Mouse (Mus musculus) NIH3T3 (cell line): ENCODE results near the gene Zfr2.
"Not testable (repeated sequence)": the region's sequence is repeated elsewhere in the genome, so short reads cannot be mapped to it uniquely, and the experiment has no call there.

Experiments
- DNase-seq: peaks from one replicate; pipeline ENCODE4 v3.0.0-alpha.2; 2012; ENCODE audit warnings: low read depth

Gene Zfr2

GRCm38 (mm10) chr10:81202978-81203720 lies 29.8 kb upstream of the Zfr2 start:
- DNase-seq: no peak

- no peak for DNase-seq
Measured at GRCm38 (mm10) chr10:81204137-81204536, 28.8 kb upstream of the Zfr2 start.

GRCm38 (mm10) chr10:81210154-81210553 lies 22.8 kb upstream of the Zfr2 start:
- DNase-seq: no peak

- DNase-seq: no peak
Measured at GRCm38 (mm10) chr10:81216260-81216659, 16.7 kb upstream of the Zfr2 start.

- DNase-seq: no peak
Measured at GRCm38 (mm10) chr10:81216810-81217209, 16.1 kb upstream of the Zfr2 start.

GRCm38 (mm10) chr10:81217267-81217666 lies 15.7 kb upstream of the Zfr2 start:
- peak; percentile 71 for DNase-seq

GRCm38 (mm10) chr10:81217964-81218363 lies 15.0 kb upstream of the Zfr2 start:
- peak; percentile 71 for DNase-seq

GRCm38 (mm10) chr10:81221402-81222015 lies 11.4 kb upstream of the Zfr2 start:
- DNase-seq: no peak

GRCm38 (mm10) chr10:81223731-81224130 lies 9.2 kb upstream of the Zfr2 start:
- DNase-seq: not testable (repeated sequence)

- no peak for DNase-seq
Measured at GRCm38 (mm10) chr10:81229735-81230437, 3.1 kb upstream of the Zfr2 start.

- no peak for DNase-seq
Measured at GRCm38 (mm10) chr10:81230438-81231332, 2.3 kb upstream of the Zfr2 start, which contains the start of gene Atcay. Gene Atcay, minus strand, starts transcription at chr10:81230833.

- DNase-seq: no peak
Measured at GRCm38 (mm10) chr10:81231436-81231835, 1.5 kb upstream of the Zfr2 start.

GRCm38 (mm10) chr10:81233226-81233585 lies 251 bp downstream of the Zfr2 start:
- DNase-seq: no peak

- DNase-seq: peak; percentile 65
Measured at GRCm38 (mm10) chr10:81234206-81234605, 1.3 kb downstream of the Zfr2 start.

- DNase-seq: no peak
Measured at GRCm38 (mm10) chr10:81236471-81237268, 3.7 kb downstream of the Zfr2 start.

GRCm38 (mm10) chr10:81238618-81239017 lies 5.7 kb downstream of the Zfr2 start:
- DNase-seq: no peak

- peak; percentile 86 for DNase-seq
Measured at GRCm38 (mm10) chr10:81240876-81241275, 7.9 kb downstream of the Zfr2 start.

GRCm38 (mm10) chr10:81242021-81242420 lies 9.1 kb downstream of the Zfr2 start:
- DNase-seq: no peak

- no peak for DNase-seq
Measured at GRCm38 (mm10) chr10:81244146-81244545, 11.2 kb downstream of the Zfr2 start.

GRCm38 (mm10) chr10:81244595-81244994 lies 11.6 kb downstream of the Zfr2 start:
- peak; percentile 80 for DNase-seq

GRCm38 (mm10) chr10:81245166-81245565 lies 12.2 kb downstream of the Zfr2 start:
- DNase-seq: no peak
